Mouse (Mus musculus): ENCODE results near the gene Rps6ka1.
"Not testable (repeated sequence)": the region's sequence is repeated elsewhere in the genome, so short reads cannot be mapped to it uniquely, and the experiment has no call there.

Gene Rps6ka1

GRCm38 (mm10) chr4:133887672-133888453, at the start of gene Rps6ka1:
Gene Rps6ka1 (minus strand): TSS chr4:133887797.
- DNase-seq (ENCODE audit: extremely low read depth, insufficient read length, low spot score): peak; percentile 85

GRCm38 (mm10) chr4:133931785-133932184, 44.2 kb upstream of the Rps6ka1 start:
- no peak for DNase-seq (ENCODE audit: extremely low read depth, insufficient read length, low spot score)

- peak; percentile 7 for DNase-seq (ENCODE audit: extremely low read depth, insufficient read length, low spot score)
These were observed 43.8 kb upstream of the Rps6ka1 start for GRCm38 (mm10) chr4:133931349-133931748.

DNA sequence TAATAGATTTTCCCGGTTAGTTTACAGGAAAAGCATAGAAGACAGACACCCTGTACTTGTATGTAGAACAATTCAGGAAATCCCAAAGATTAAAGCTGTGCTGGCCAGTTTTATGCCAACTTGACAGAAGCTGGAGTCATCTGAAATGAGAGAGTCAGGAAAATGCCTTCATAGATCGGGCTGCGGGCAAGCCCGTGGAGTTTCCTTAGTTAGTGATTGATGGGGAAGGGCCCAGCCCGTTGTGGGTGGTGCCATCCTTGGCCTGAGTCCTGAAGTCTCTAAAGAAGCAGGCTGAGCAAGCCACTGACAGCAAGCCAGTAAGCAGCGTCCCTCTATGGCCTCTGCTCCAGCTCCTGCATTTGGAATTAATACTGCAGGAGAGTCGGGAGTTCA, 41.7 kb upstream of the Rps6ka1 start:
- DNase-seq (ENCODE audit: extremely low read depth, insufficient read length, low spot score): no peak

GRCm38 (mm10) chr4:133928576-133929277, 41.1 kb upstream of the Rps6ka1 start:
- DNase-seq (ENCODE audit: extremely low read depth, insufficient read length, low spot score): no peak

- no peak for DNase-seq (ENCODE audit: extremely low read depth, insufficient read length, low spot score)
These were observed 37.6 kb upstream of the Rps6ka1 start for GRCm38 (mm10) chr4:133925204-133925603.

DNA sequence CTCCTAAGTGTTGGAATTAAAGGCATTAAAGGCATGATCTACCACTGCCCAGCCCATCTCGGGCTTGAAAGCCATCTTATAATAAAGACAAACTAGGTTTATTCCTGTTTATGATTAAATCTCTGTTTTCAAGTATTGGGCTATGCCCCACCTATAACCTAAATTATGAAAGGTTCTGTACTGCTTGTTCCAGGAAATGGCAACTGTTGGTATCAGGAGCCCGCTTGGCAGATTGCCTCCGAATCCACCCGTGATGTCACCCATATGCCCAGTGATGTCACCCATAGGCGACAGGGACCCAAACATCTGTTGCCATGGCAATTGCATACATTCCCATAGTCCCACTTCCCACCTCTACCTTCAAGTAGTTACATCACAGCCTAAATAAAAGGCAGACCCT, 36.1 kb upstream of the Rps6ka1 start:
- DNase-seq (ENCODE audit: extremely low read depth, insufficient read length, low spot score): no peak

- not testable (repeated sequence) for DNase-seq (ENCODE audit: extremely low read depth, insufficient read length, low spot score)
These were observed 30.7 kb upstream of the Rps6ka1 start for GRCm38 (mm10) chr4:133918093-133918825.

DNA sequence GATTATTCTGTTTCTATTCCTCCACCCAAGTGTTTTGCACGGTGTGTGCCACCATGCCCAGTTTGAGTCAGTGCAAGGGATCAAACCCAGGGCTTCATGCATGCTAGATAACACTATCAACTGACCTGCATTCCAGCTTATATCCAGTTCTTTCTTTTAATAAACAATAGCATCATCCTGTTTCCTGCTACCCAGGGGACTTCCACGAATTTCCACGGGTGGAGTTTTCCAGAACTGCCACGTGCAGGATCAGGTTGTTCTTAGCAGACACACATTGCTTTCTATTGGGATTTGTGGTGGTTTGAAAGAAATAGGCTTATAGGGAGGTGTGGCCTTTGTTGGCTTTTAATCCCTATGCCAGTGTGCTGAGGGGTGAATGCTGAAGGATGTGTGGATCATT, 24.4 kb upstream of the Rps6ka1 start:
- no peak for DNase-seq (ENCODE audit: extremely low read depth, insufficient read length, low spot score)

GRCm38 (mm10) chr4:133910236-133911211, 22.9 kb upstream of the Rps6ka1 start:
- peak; percentile 88 for DNase-seq (ENCODE audit: extremely low read depth, insufficient read length, low spot score)

- no peak for DNase-seq (ENCODE audit: extremely low read depth, insufficient read length, low spot score)
These were observed 20.5 kb upstream of the Rps6ka1 start for GRCm38 (mm10) chr4:133908051-133908450.

DNA sequence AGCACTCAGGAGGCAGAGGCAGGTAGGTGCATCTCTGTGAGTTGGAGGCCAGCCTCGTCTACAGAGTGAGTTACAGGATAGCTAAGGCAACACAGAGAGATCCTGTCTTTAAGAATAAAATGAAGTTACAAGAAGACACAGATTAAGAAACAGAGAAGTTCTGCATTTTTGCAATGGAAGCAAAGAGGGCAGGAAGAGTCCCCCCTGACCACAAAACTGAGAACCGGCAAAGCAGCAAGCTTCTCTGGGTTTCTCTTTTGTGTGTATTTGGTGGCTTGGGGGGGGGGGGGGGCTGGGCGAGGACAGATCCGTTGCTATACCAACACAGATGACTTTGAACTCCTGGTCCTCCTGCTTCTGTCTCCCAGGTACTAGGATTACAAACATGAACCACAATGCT, 19.5 kb upstream of the Rps6ka1 start:
- DNase-seq (ENCODE audit: extremely low read depth, insufficient read length, low spot score): no peak

DNA sequence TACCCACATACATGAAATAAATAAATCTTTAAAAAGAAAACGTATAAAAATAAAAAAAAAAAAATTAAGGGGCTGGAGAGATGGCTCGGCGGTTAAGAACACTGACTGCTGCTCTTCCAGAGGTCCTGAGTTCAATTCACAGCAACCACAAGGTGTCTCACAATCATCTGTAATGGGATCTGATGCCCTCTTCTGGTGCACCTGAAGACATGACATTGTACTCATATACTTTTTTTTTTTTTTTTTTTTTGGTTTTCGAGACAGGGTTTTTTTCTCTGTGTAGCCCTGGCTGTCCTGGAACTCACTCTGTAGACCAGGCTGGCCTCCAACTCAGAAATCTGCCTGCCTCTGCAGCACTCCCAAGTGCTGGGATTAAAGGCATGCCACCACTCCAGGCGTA, 18.7 kb upstream of the Rps6ka1 start:
- not testable (repeated sequence) for DNase-seq (ENCODE audit: extremely low read depth, insufficient read length, low spot score)

DNA sequence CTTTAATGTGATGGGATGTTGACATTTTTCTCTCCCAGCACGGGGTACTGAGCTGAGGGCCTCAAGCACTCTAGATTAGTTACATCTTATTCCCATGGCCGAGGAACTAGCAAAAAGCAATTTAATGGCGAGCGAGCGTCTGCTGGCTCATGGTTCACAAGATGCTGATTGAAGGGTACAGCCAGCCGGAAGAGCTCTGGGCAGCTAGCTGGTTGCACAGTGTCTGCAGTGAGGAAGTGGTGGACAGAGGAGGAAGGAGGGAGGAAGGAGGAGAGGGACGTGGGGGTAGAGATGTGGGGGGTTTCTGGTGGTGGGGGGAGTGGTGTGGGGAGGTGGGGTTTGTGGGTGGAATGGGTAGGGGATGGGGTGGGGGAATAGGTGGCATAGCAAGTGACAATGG, 17.6 kb upstream of the Rps6ka1 start:
- no peak for DNase-seq (ENCODE audit: extremely low read depth, insufficient read length, low spot score)

GRCm38 (mm10) chr4:133904326-133904725, 16.7 kb upstream of the Rps6ka1 start:
- no peak for DNase-seq (ENCODE audit: extremely low read depth, insufficient read length, low spot score)

DNA sequence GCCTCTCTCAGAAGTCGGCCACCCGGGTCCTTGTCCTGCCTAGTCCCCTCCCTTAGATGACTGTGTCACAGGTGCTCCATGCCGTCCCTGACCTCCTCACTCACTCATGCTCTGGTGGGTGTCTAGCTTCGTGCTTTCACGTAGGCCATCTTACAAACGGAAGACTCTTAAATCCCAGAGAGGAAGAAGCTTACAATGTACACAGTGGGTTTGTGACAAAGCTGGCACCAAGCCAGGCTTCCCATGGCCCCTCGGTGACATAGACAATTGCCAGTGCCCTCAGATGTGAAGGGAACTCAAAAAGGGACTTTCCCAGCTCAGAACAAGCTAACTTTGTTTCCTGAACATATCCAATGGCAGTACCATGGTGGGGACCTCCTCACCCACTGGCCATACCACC, 15.8 kb upstream of the Rps6ka1 start:
- no peak for DNase-seq (ENCODE audit: extremely low read depth, insufficient read length, low spot score)

DNA sequence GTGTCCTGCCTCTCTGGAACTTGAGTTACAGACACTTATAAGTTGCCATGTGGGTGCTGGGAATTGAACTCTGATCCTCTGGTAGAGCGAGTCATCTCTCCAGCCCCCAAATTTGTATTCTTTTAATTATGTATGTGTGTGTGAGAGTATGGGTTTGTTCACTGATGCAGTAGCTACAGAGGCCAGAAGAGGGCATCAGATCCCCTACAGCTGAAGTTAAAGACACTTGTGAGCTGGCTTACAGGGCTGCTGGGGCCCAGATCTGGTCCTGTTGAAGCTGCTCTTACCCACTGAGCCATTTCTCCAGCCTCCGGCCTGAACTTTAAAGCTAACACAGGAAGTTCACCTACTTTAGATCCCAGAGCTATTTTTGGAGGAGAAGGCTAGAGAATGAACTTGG, 14.9 kb upstream of the Rps6ka1 start:
- no peak for DNase-seq (ENCODE audit: extremely low read depth, insufficient read length, low spot score)

DNA sequence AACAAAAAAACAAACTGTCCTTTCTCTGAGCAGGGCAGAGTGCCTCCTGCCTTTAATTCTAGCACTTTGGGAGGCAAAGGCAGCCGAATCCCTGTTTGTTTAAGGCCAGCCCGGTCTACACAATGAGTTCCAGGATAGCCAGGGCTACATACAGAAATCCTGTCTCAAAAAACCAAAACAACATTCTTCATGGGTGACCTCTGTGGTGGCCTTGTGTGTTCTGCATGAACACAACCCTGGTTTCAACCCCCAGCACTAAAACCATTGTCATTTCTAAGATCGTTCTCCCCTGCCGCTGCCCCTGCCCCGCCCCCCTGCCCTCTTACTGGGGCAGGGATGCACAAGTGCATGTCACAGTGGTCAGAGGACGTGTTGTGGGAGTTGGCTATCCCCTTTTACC, 13.3 kb upstream of the Rps6ka1 start:
- no peak for DNase-seq (ENCODE audit: extremely low read depth, insufficient read length, low spot score)

GRCm38 (mm10) chr4:133900352-133900751, 12.8 kb upstream of the Rps6ka1 start:
- DNase-seq (ENCODE audit: extremely low read depth, insufficient read length, low spot score): no peak

DNA sequence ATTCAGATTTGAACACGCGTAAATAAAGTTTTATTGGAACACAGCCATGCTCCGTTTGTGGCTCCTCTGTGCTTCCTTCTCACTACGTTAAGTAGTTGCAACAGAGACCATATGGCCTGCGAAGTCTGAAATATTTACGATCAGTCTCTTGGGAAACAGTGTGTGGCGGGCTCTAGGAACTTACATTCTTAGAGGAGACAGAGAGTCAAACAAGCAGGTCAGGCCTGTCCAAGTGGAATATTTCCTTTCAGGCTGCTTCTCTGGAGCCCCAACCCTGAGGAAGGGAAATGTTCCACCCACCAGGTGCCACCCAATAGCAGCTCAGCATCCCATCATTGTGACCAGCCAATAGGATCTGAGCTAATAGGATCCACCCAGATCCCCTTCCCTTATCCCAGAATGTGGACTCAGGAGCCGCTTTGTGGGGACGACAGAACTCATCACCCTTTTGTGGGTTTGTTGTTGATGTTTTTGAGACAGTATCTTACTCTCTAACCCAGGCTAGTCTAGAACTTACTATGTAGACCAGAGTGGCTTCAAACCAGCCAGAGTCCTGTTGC, 11.7 kb upstream of the Rps6ka1 start:
- no peak for DNase-seq (ENCODE audit: extremely low read depth, insufficient read length, low spot score)

Measured in 3134 (cell line).